In genomic region chr1:153767281-153767680, GRCm38 (mm10) we compare ENCODE assay signal across 24 mouse cellular contexts.
"Had no signal": no experiment of that assay in that cellular context is flagged by ENCODE, and none has a peak within 500 bp of the region (broad histone marks: within the 10 kb centered on the region; RNA-seq: fewer than 3 reads in every experiment).

No protein-coding gene starts in this region.

- ATAC-seq: inflammation-experienced regulatory T-cells, adult 6 months; intestine, embryonic 15.5 days; intestine, postnatal 0 days; liver, embryonic 12.5 days had no signal

- H3K27ac ChIP-seq: heart, adult 2 months; heart, embryonic 13.5 days; heart, embryonic 15.5 days; hindbrain, embryonic 13.5 days; hindbrain, embryonic 15.5 days; intestine, embryonic 15.5 days; layer of hippocampus, adult 2 months; limb, embryonic 13.5 days; limb, embryonic 15.5 days; liver, embryonic 12.5 days; liver, embryonic 14.5 days had no signal

- H3K27me3 ChIP-seq: heart, embryonic 13.5 days; heart, embryonic 15.5 days; hindbrain, embryonic 13.5 days; hindbrain, embryonic 15.5 days; intestine, embryonic 15.5 days; limb, embryonic 13.5 days; limb, embryonic 15.5 days; liver, embryonic 12.5 days had no signal

- H3K4me2 ChIP-seq: heart, embryonic 11.5 days; heart, embryonic 13.5 days; heart, embryonic 15.5 days; hindbrain, embryonic 13.5 days; hindbrain, embryonic 15.5 days; intestine, embryonic 15.5 days; limb, embryonic 13.5 days; limb, embryonic 15.5 days; liver, embryonic 12.5 days had no signal

- H3K9me3 ChIP-seq: heart, embryonic 13.5 days; heart, embryonic 15.5 days; hindbrain, embryonic 13.5 days; hindbrain, embryonic 15.5 days; intestine, embryonic 15.5 days; limb, embryonic 13.5 days; limb, embryonic 15.5 days; liver, embryonic 12.5 days had no signal

- H3K36me3 ChIP-seq: heart, embryonic 15.5 days; intestine, embryonic 15.5 days; limb, embryonic 13.5 days; limb, embryonic 15.5 days had no signal

- DNase-seq: gastrocnemius, postnatal 14 days; heart, adult 11 months; heart, adult 2 months; heart, postnatal 14 days; heart, postnatal 36 days; kidney, adult 18-20 months; kidney, adult 8-10 months; kidney, postnatal 10 days; kidney, postnatal 25 days; kidney, postnatal 4 days; left cerebral cortex, postnatal 4 days had no signal

- H3K4me3 ChIP-seq: heart, adult 2 months; heart, embryonic 13.5 days; heart, embryonic 15.5 days; hindbrain, embryonic 13.5 days; hindbrain, embryonic 15.5 days; intestine, embryonic 15.5 days; layer of hippocampus, adult 2 months; limb, embryonic 13.5 days; limb, embryonic 15.5 days; liver, embryonic 12.5 days had no signal

- H3K4me1 ChIP-seq: hindbrain, embryonic 13.5 days; hindbrain, embryonic 15.5 days; limb, embryonic 15.5 days had no signal

- H3K9ac ChIP-seq: heart, embryonic 13.5 days; heart, embryonic 15.5 days; hindbrain, embryonic 13.5 days; hindbrain, embryonic 15.5 days; intestine, embryonic 15.5 days; limb, embryonic 13.5 days; limb, embryonic 15.5 days; liver, embryonic 12.5 days; liver, embryonic 14.5 days had no signal
